Mouse (Mus musculus): ENCODE data around the gene Slc6a13. TPM values are rescaled to one million over a fixed set of nuclear protein-coding genes. Genes with fewer than 3 reads are reported as not detected.

Slc6a13 gene
- total RNA-seq, 4 experiments from 2014 or later = 0.63 to 9.7 (median 3.0) TPM

- no peak for DNase-seq
Measured at GRCm38 (mm10) chr6:121380576-121380975, 80.5 kb downstream of the Slc6a13 start.

DNA sequence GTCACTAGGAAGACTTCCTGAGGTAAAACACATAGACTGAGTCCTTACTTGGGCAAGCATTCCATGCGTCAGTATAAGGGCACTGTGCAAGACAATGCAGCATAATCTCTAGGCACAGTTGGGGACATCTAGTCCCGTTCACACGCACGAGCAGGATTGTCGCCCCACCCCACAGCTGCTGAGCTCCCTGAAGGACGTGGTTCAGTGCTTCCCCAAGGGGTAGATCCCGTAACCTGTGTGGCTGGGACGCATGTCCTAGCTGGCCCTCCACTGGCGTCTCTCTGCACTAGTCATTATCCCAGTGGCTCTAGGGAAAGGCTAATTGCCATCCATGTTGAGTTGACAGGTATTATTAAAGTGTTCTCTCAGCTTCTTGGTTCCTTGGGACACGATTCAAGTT, 82.0 kb downstream of the Slc6a13 start:
- DNase-seq = no peak

DNA sequence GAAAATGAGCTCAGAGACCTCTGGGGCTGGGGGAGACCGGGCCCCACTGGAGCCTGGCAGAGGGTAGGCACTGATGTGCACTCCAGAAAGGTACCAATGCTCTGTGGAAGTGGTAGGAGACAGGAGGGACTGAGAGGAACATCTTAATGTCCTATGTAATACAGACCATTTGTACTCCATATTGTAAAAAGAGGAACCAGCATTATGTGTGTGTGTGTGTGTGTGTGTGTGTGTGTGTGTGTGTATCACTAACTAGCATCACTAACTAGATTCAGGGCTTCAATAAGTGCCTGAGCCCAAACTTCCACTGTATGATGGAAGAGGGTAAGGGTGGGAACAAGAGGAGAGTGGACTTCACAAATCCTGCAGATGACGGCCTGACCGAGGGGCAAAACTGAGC, 85.4 kb downstream of the Slc6a13 start:
- no peak for DNase-seq

Small RNAs within 50 kb of the gene (microRNA-seq; reads per million reads assigned to microRNA genes)
- 0 reads per million in 2 experiments for gene Gm24855

Other genes with a start within 250 kb of the Slc6a13 start
- gene Mical3, start 169.2 kb upstream of the Slc6a13 start, total RNA-seq (2022) = 10 to 100 TPM; 41.6 to 78.2 (median 55.4) TPM
- gene Pex26, start 116.6 kb upstream of the Slc6a13 start, total RNA-seq (2022) = 10 to 100 TPM; 12.8 to 16.4 (median 14.8) TPM
- gene Tuba8, start 89.5 kb upstream of the Slc6a13 start, total RNA-seq (2022) = 1 to 10 TPM; 1.8 to 7.9 (median 4.5) TPM
- gene Usp18, start 54.3 kb upstream of the Slc6a13 start, total RNA-seq (2022) = 1 to 10 TPM; 2.1 to 4.1 (median 3.3) TPM
- under 1 TPM in 3 of 4 experiments, not detected in 1; 0.20 to 0.83 (median 0.55) TPM for gene Slc6a12, start 42.8 kb downstream of the Slc6a13 start, total RNA-seq (2022)
- 1 to 10 TPM; 6.9 to 10.0 (median 8.1) TPM for gene Iqsec3, start 173.5 kb downstream of the Slc6a13 start, total RNA-seq (2022)

All from adrenal gland, adult 8-10 months (tissue).